Mouse (Mus musculus) limb, embryonic 14.5 days (tissue): ENCODE measurements around the gene Vat1l. TPM values are rescaled to one million over a fixed set of nuclear protein-coding genes. Genes with fewer than 3 reads are reported as not detected.
A peak's percentile ranks its signal among the peaks of the same experiment; 100 is the strongest.

Experiments
- ATAC-seq: fragments of 200-750 bp; cut with Nextera tagmentation; 2 replicates; pipeline ENCODE4 v1.8.0; 2017; ENCODE audit warnings: low read depth, moderate number of reproducible peaks, moderate TSS enrichment; ENCODE audit not compliant: low FRiP score
- DNase-seq: peaks from one replicate; pipeline ENCODE4 v3.0.0-alpha.2; 2015; ENCODE audit warnings: low spot score
- H3K27ac ChIP-seq: fragments of 300-500 bp; sonication (generic); replicated peaks from 2 replicates; pipeline ENCODE4 v1.5.1; 2014; ENCODE audit warnings: low read depth, mild to moderate bottlenecking, low read length, moderate library complexity, mixed read lengths
- H3K27me3 ChIP-seq: fragments of 300-500 bp; sonication (generic); 2 replicates; pipeline ENCODE4 v1.6.1; 2014; ENCODE audit warnings: low read length, mixed read lengths; ENCODE audit not compliant: control insufficient read depth, insufficient read depth
- H3K36me3 ChIP-seq: fragments of 300-500 bp; sonication (generic); 2 replicates; pipeline ENCODE4 v1.6.1; 2014; ENCODE audit warnings: mild to moderate bottlenecking, low read length, moderate library complexity, mixed read lengths; ENCODE audit not compliant: control insufficient read depth, insufficient read depth
- H3K4me1 ChIP-seq: fragments of 300-500 bp; sonication (generic); 2 replicates; pipeline ENCODE4 v1.6.1; 2014; ENCODE audit warnings: antibody characterized with exemption, low read length, mixed read lengths; ENCODE audit not compliant: control insufficient read depth, insufficient read depth
- H3K4me2 ChIP-seq: fragments of 300-500 bp; sonication (generic); replicated peaks from 2 replicates; pipeline ENCODE4 v1.6.1; 2014; ENCODE audit warnings: low read depth, mild to moderate bottlenecking, low read length, moderate library complexity; ENCODE audit not compliant: severe bottlenecking
- H3K4me3 ChIP-seq: fragments of 300-500 bp; sonication (generic); replicated peaks from 2 replicates; pipeline ENCODE4 v1.5.1; 2014; ENCODE audit warnings: low read length
- H3K9ac ChIP-seq: fragments of 300-500 bp; sonication (generic); 2 replicates; pipeline ENCODE4 v1.6.1; 2014; ENCODE audit warnings: mild to moderate bottlenecking, low read depth, low read length, moderate library complexity; ENCODE audit not compliant: severe bottlenecking
- H3K9me3 ChIP-seq: fragments of 300-500 bp; sonication (generic); 2 replicates; pipeline ENCODE4 v1.6.1; 2016; ENCODE audit warnings: low read length; ENCODE audit not compliant: control insufficient read depth
- POLR2A ChIP-seq: fragments of 200-500 bp; IDR thresholded peaks from 2 replicates; pipeline ENCODE4 v1.8.0; 2012; ENCODE audit warnings: inconsistent platforms, mild to moderate bottlenecking, moderate library complexity, borderline replicate concordance; ENCODE audit not compliant: insufficient read depth, insufficient read length; ENCODE audit errors: extremely low read depth
- WGBS: fragments of 180-500 bp; shearing (Covaris S2); extraction: QIAGEN DNeasy Blood & Tissue Kit; methylation state at CpG from one replicate; pipeline ENCODE4 v1.1.7; 2014; 5-methylcytosine and 5-hydroxymethylcytosine counted together
- polyA plus RNA-seq, 2 experiments: library from polyadenylated mRNA; depleted of rRNA in 1 of 2; stranded (reverse) in 1 of 2; unstranded in 1 of 2; fragments of >200 nt; fragmentation: Nextera tagmentation in 1 of 2; extraction: Ambion mirVana in 1 of 2; gene quantifications; 2 replicates each; pipeline versions ENCODE4 v1.2.1 to v1.2.3; 2012 to 2014

Gene Vat1l
- polyA plus RNA-seq, 2 experiments = 3.9 to 9.9 TPM

DNA sequence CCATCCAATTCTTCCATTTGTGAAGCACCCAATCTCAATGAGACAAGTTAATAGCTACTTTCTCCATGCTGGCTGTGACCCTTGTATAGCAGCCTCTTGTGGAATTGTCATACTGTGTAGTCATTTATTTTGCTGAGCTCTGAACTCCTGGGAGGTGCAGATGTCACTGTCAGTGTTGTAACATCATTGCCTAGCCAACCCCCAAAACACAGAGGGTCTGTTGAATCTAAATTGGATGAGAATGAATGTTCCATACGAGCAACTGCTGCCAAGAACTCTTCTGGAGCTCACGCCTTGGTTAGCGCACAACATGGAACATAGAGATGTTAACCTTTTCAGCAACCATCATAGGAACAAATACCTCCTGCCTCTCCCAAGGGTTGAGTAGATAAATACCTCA is 15.4 kb downstream of the Vat1l start:
- Histone ChIP-seq H3K9ac (no peak overlapping the region), H3K4me2 (no peak overlapping the region), H3K27me3 (no peaks in the 10 kb centered on the region), H3K27ac (no peak overlapping the region), H3K36me3 (no peaks in the 10 kb centered on the region), H3K9me3 (no peaks in the 10 kb centered on the region), H3K4me3 (no peak overlapping the region), H3K4me1 (no peaks in the 10 kb centered on the region; the same call in 1 of the 2 replicates)
- no peak for TF ChIP-seq POLR2A
- WGBS = 81% methylated on average over 3 of the region's 3 CpGs
- DNase-seq (peak; percentile 20), ATAC-seq (no peak)

GRCm38 (mm10) chr8:114222001-114222400 is 16.6 kb downstream of the Vat1l start:
- ATAC-seq (no peak), DNase-seq (no peak)
- Histone ChIP-seq H3K4me3 (no peak overlapping the region), H3K4me2 (no peak overlapping the region), H3K27ac (no peak overlapping the region), H3K9me3 (no peaks in the 10 kb centered on the region), H3K4me1 (no peaks in the 10 kb centered on the region), H3K27me3 (no peaks in the 10 kb centered on the region), H3K9ac (no peak overlapping the region), H3K36me3 (no peaks in the 10 kb centered on the region)
- 81% methylated on average over 2 of the region's 2 CpGs for whole genome bisulfite sequencing
- TF ChIP-seq POLR2A = no peak

DNA sequence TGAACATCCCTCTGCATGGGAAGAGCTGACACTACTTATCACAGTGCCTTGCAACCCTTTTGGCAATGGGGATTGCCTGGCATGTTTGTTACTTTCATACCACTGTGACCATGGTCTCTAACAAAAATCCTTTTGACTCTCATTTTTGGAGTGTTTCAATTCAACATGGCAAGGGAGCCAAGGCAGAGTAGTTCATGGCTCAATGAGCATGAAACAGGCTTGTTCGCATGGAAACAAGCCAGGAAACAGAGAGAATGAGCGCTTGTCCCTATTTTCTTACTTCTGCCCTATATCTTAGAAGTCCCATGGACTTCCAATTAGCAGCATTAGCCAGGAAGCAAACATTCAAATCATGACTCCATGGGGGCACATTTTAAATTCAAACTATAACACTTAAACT is 18.6 kb downstream of the Vat1l start:
- H3K4me2 ChIP-seq = no peak overlapping the region
- no peaks in the 10 kb centered on the region for H3K36me3 ChIP-seq
- no peak for TF ChIP-seq POLR2A
- ATAC-seq (no peak), DNase-seq (no peak)
- no peak overlapping the region for H3K9ac ChIP-seq
- no peaks in the 10 kb centered on the region for H3K27me3 ChIP-seq
- no peaks in the 10 kb centered on the region for H3K4me1 ChIP-seq
- no peak overlapping the region for H3K4me3 ChIP-seq
- WGBS = 93% methylated on average over 2 of the region's 2 CpGs
- no peaks in the 10 kb centered on the region for H3K9me3 ChIP-seq
- H3K27ac ChIP-seq = no peak overlapping the region

- DNase-seq (no peak), ATAC-seq (no peak)
- no peak overlapping the region for H3K27ac ChIP-seq
- H3K36me3 ChIP-seq = no peaks in the 10 kb centered on the region
- WGBS = 76% methylated on average over 3 of the region's 3 CpGs
- no peak overlapping the region for H3K4me2 ChIP-seq
- H3K9ac ChIP-seq = no peak overlapping the region
- no peaks in the 10 kb centered on the region for H3K9me3 ChIP-seq
- no peak overlapping the region for H3K4me3 ChIP-seq
- H3K27me3 ChIP-seq = no peaks in the 10 kb centered on the region
- no peak for TF ChIP-seq POLR2A
- no peaks in the 10 kb centered on the region for H3K4me1 ChIP-seq
Observed at GRCm38 (mm10) chr8:114251321-114252065, 46.1 kb downstream of the Vat1l start.

DNA sequence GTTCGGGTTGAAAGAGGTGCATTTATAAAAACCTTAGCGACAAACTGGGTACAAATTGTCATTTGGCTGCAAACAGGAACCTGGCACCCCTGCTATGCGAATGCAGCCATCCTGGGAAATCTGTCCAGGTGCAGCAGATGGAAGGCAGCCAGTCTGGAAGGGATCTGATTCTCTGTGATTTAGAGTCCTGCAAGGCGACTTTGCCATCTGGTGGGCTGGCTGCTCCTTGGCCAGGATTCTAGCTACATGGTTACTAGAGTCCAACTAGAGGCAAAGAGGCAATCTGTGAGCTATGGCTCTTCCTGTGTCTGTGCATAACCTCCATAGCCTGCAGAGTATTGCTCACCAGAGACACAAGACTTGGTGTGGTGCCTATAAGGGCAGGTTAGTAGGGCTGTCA is 53.3 kb downstream of the Vat1l start:
- DNase-seq (no peak), ATAC-seq (no peak)
- TF ChIP-seq POLR2A = no peak
- Histone ChIP-seq H3K9ac (no peak overlapping the region), H3K9me3 (no peaks in the 10 kb centered on the region), H3K4me2 (no peak overlapping the region), H3K36me3 (no peaks in the 10 kb centered on the region), H3K27me3 (no peaks in the 10 kb centered on the region), H3K4me3 (no peak overlapping the region), H3K27ac (no peak overlapping the region), H3K4me1 (no peaks in the 10 kb centered on the region)
- 60% methylated on average over 4 of the region's 4 CpGs for WGBS
